Mouse (Mus musculus): ENCODE measurements around the gene Tas2r136. TPM values are rescaled to one million over a fixed set of nuclear protein-coding genes. Genes with fewer than 3 reads are reported as not detected.

Gene Tas2r136
- total and polyA plus RNA-seq, 2 experiments from 2014 or later = not detected

GRCm38 (mm10) chr6:132737935-132738334 lies 40.0 kb downstream of the Tas2r136 start, which contains the start of gene Tas2r115:
Gene Tas2r115 (minus strand): TSS chr6:132738035.
- Histone ChIP-seq H3K9ac (replicated peaks; ENCODE audit: low read depth, low read length) (no peak within 1 kb of the TSS), H3K36me3 (replicated peaks; ENCODE audit: control insufficient read depth, insufficient read depth, low read length) (no peaks in the 10 kb centered on the region), H3K27me3 (ENCODE audit: control insufficient read depth, insufficient read depth, low read length) (no peaks in the 10 kb centered on the region), H3K4me3 (ENCODE audit: low read depth, low read length) (no peak within 1 kb of the TSS), H3K9me3 (replicated peaks; ENCODE audit: control insufficient read depth, low read length) (no peaks in the 10 kb centered on the region), H3K4me1 (ENCODE audit: control insufficient read depth, insufficient read depth) (no peaks in the 10 kb centered on the region), H3K27ac (ENCODE audit: low read depth) (no peak within 1 kb of the TSS), H3K4me2 (ENCODE audit: low read depth, low read length) (no peak within 1 kb of the TSS)
- ATAC-seq (ENCODE audit: insufficient read depth, low read depth) (no peak), DNase-seq (ENCODE audit: low spot score) (no peak)
- TF ChIP-seq EP300 (IDR thresholded peaks at IDR 0.05; ENCODE audit: low read depth) = no peak
- no peak for TF ChIP-seq CTCF (IDR thresholded peaks at IDR 0.05; ENCODE audit: low read depth)
- WGBS = 51% methylated on average over 2 of the region's 2 CpGs

Other genes starting within 250 kb of the Tas2r136 start
- not detected in 2 replicates for gene Prh1, start 208.4 kb downstream of the Tas2r136 start, total RNA-seq (2014; rRNA removed; ENCODE audit: low replicate concordance)
- gene Prh1, start 208.4 kb downstream of the Tas2r136 start, polyA plus RNA-seq (2015; fragmentation: Nextera tagmentation; extraction: Ambion mirVana) = not detected in 2 replicates
- not detected in 2 replicates for gene Prp2, start 182.2 kb downstream of the Tas2r136 start, total RNA-seq (2014; rRNA removed; ENCODE audit: low replicate concordance)
- gene Prp2, start 182.2 kb downstream of the Tas2r136 start, polyA plus RNA-seq (2015; fragmentation: Nextera tagmentation; extraction: Ambion mirVana) = not detected in 2 replicates
- gene A630073D07Rik, start 126.6 kb downstream of the Tas2r136 start, total RNA-seq (2014; rRNA removed; ENCODE audit: low replicate concordance) = not detected in 2 replicates
- gene A630073D07Rik, start 126.6 kb downstream of the Tas2r136 start, polyA plus RNA-seq (2015; fragmentation: Nextera tagmentation; extraction: Ambion mirVana) = not detected in 2 replicates
- gene Tas2r120, start 121.2 kb downstream of the Tas2r136 start, total RNA-seq (2014; rRNA removed; ENCODE audit: low replicate concordance) = not detected in 2 replicates
- not detected in 2 replicates for gene Tas2r120, start 121.2 kb downstream of the Tas2r136 start, polyA plus RNA-seq (2015; fragmentation: Nextera tagmentation; extraction: Ambion mirVana)
- gene Tas2r121, start 77.2 kb downstream of the Tas2r136 start, total RNA-seq (2014; rRNA removed; ENCODE audit: low replicate concordance) = not detected in 2 replicates
- gene Tas2r121, start 77.2 kb downstream of the Tas2r136 start, polyA plus RNA-seq (2015; fragmentation: Nextera tagmentation; extraction: Ambion mirVana) = not detected in 2 replicates
- gene Tas2r122, start 66.2 kb downstream of the Tas2r136 start, total RNA-seq (2014; rRNA removed; ENCODE audit: low replicate concordance) = not detected in 2 replicates
- gene Tas2r122, start 66.2 kb downstream of the Tas2r136 start, polyA plus RNA-seq (2015; fragmentation: Nextera tagmentation; extraction: Ambion mirVana) = not detected in 2 replicates
- gene Tas2r115, start 40.1 kb downstream of the Tas2r136 start, total RNA-seq (2014; rRNA removed; ENCODE audit: low replicate concordance) = not detected in 2 replicates
- gene Tas2r115, start 40.1 kb downstream of the Tas2r136 start, polyA plus RNA-seq (2015; fragmentation: Nextera tagmentation; extraction: Ambion mirVana) = not detected in 2 replicates
- gene Tas2r124, start 23.4 kb downstream of the Tas2r136 start, total RNA-seq (2014; rRNA removed; ENCODE audit: low replicate concordance) = not detected in 2 replicates
- not detected in 2 replicates for gene Tas2r124, start 23.4 kb downstream of the Tas2r136 start, polyA plus RNA-seq (2015; fragmentation: Nextera tagmentation; extraction: Ambion mirVana)
- gene Tas2r102, start 16.0 kb downstream of the Tas2r136 start, total RNA-seq (2014; rRNA removed; ENCODE audit: low replicate concordance) = not detected in 2 replicates
- gene Tas2r102, start 16.0 kb downstream of the Tas2r136 start, polyA plus RNA-seq (2015; fragmentation: Nextera tagmentation; extraction: Ambion mirVana) = not detected in 2 replicates
- not detected in 2 replicates for gene Tas2r117, start 24.7 kb upstream of the Tas2r136 start, total RNA-seq (2014; rRNA removed; ENCODE audit: low replicate concordance)
- not detected in 2 replicates for gene Tas2r117, start 24.7 kb upstream of the Tas2r136 start, polyA plus RNA-seq (2015; fragmentation: Nextera tagmentation; extraction: Ambion mirVana)
- gene Tas2r123, start 69.0 kb upstream of the Tas2r136 start, total RNA-seq (2014; rRNA removed; ENCODE audit: low replicate concordance) = not detected in 2 replicates
- not detected in 2 replicates for gene Tas2r123, start 69.0 kb upstream of the Tas2r136 start, polyA plus RNA-seq (2015; fragmentation: Nextera tagmentation; extraction: Ambion mirVana)
- gene Tas2r116, start 77.3 kb upstream of the Tas2r136 start, total RNA-seq (2014; rRNA removed; ENCODE audit: low replicate concordance) = not detected in 2 replicates
- gene Tas2r116, start 77.3 kb upstream of the Tas2r136 start, polyA plus RNA-seq (2015; fragmentation: Nextera tagmentation; extraction: Ambion mirVana) = not detected in 2 replicates
- gene Tas2r110, start 89.8 kb upstream of the Tas2r136 start, total RNA-seq (2014; rRNA removed; ENCODE audit: low replicate concordance) = not detected in 2 replicates
- not detected in 2 replicates for gene Tas2r110, start 89.8 kb upstream of the Tas2r136 start, polyA plus RNA-seq (2015; fragmentation: Nextera tagmentation; extraction: Ambion mirVana)
- gene Tas2r113, start 114.8 kb upstream of the Tas2r136 start, total RNA-seq (2014; rRNA removed; ENCODE audit: low replicate concordance) = not detected in 2 replicates
- gene Tas2r113, start 114.8 kb upstream of the Tas2r136 start, polyA plus RNA-seq (2015; fragmentation: Nextera tagmentation; extraction: Ambion mirVana) = not detected in 2 replicates
- gene Tas2r125, start 131.5 kb upstream of the Tas2r136 start, total RNA-seq (2014; rRNA removed; ENCODE audit: low replicate concordance) = not detected in 2 replicates
- gene Tas2r125, start 131.5 kb upstream of the Tas2r136 start, polyA plus RNA-seq (2015; fragmentation: Nextera tagmentation; extraction: Ambion mirVana) = not detected in 2 replicates
- not detected in 2 replicates for gene Tas2r129, start 172.9 kb upstream of the Tas2r136 start, total RNA-seq (2014; rRNA removed; ENCODE audit: low replicate concordance)
- not detected in 2 replicates for gene Tas2r129, start 172.9 kb upstream of the Tas2r136 start, polyA plus RNA-seq (2015; fragmentation: Nextera tagmentation; extraction: Ambion mirVana)
- gene Tas2r131, start 179.8 kb upstream of the Tas2r136 start, total RNA-seq (2014; rRNA removed; ENCODE audit: low replicate concordance) = not detected in 2 replicates
- gene Tas2r131, start 179.8 kb upstream of the Tas2r136 start, polyA plus RNA-seq (2015; fragmentation: Nextera tagmentation; extraction: Ambion mirVana) = not detected in 2 replicates
- not detected in 2 replicates for gene Tas2r109, start 202.8 kb upstream of the Tas2r136 start, total RNA-seq (2014; rRNA removed; ENCODE audit: low replicate concordance)
- not detected in 2 replicates for gene Tas2r109, start 202.8 kb upstream of the Tas2r136 start, polyA plus RNA-seq (2015; fragmentation: Nextera tagmentation; extraction: Ambion mirVana)